Mouse (Mus musculus) embryonic facial prominence, embryonic 15.5 days (tissue): ENCODE results near the gene Prkci. TPM values are rescaled to one million over a fixed set of nuclear protein-coding genes. Genes with fewer than 3 reads are reported as not detected.

Source experiments
- ATAC-seq: fragments of 200-750 bp; cut with Nextera tagmentation; 2 replicates; pipeline ENCODE4 v1.8.0; 2017; ENCODE audit warnings: low read depth, moderate TSS enrichment; ENCODE audit not compliant: insufficient number of reproducible peaks, low FRiP score, low TSS enrichment
- H3K27ac ChIP-seq: fragments of 300-500 bp; sonication (generic); replicated peaks from 2 replicates; pipeline ENCODE4 v1.5.1; 2015; ENCODE audit warnings: mild to moderate bottlenecking, inconsistent platforms
- H3K27me3 ChIP-seq: fragments of 300-500 bp; sonication (generic); 2 replicates; pipeline ENCODE4 v1.6.1; 2015; ENCODE audit warnings: inconsistent platforms
- H3K36me3 ChIP-seq: fragments of 300-500 bp; sonication (generic); 2 replicates; pipeline ENCODE4 v1.6.1; 2015; ENCODE audit warnings: mild to moderate bottlenecking, inconsistent platforms
- H3K4me1 ChIP-seq: fragments of 300-500 bp; sonication (generic); 2 replicates; pipeline ENCODE4 v1.6.1; 2015; ENCODE audit warnings: inconsistent platforms
- H3K4me2 ChIP-seq: fragments of 300-500 bp; sonication (generic); replicated peaks from 2 replicates; pipeline ENCODE4 v1.6.1; 2015; ENCODE audit warnings: mild to moderate bottlenecking, inconsistent platforms
- H3K4me3 ChIP-seq: fragments of 300-500 bp; sonication (generic); replicated peaks from 2 replicates; pipeline ENCODE4 v1.5.1; 2015; ENCODE audit warnings: mild to moderate bottlenecking, inconsistent platforms
- H3K9ac ChIP-seq: fragments of 300-500 bp; sonication (generic); 2 replicates; pipeline ENCODE4 v1.6.1; 2015; ENCODE audit warnings: inconsistent platforms
- H3K9me3 ChIP-seq: fragments of 300-500 bp; sonication (generic); replicated peaks from 2 replicates; pipeline ENCODE4 v1.6.1; 2016; ENCODE audit warnings: inconsistent platforms
- WGBS: fragments of 180-500 bp; shearing (Covaris S2); methylation state at CpG from one replicate; pipeline ENCODE4 v1.1.7; 2015; 5-methylcytosine and 5-hydroxymethylcytosine counted together
- polyA plus RNA-seq: library from polyadenylated mRNA; unstranded; fragments of >200 nt; fragmentation: Nextera tagmentation; extraction: Ambion mirVana; gene quantifications from 2 replicates; pipeline ENCODE4 v1.2.1, GENCODE M21; 2015

The Prkci gene
- 35.4 and 35.8 TPM in 2 replicates for polyA plus RNA-seq

DNA sequence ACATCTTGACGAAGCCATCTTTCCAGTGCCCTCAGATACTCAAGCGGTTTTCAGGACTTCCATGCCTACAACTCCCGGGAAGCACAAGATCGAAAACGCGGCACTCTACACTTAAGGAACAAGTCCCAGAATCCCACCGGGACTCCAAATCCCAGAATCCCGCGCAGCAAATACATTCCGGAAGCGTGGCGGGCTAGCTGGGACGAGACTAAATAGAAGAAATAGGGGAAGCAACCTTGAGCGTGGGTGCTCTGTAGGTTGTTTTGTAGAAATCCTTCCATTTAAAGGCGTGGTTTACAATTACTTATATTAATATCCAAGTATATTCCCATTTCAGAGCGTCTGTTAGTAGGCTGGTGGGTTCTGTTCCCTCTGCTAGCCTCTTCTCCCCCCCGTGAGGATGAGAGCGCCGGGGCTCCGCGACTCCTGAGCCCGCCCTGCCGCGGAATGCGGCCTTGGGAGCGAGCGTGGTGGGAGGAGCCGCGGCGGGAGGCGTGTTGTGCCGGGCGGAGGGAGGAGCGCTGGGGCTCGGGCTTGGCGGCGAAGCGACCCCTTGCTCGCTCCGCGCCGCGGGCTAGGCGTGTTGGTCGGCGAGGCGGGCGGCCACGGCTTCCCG is at the start of gene Prkci:
Gene Prkci, plus strand, starts transcription at position 465 of the 616 bp plus-strand sequence.
- peak; percentile 96 for ATAC-seq
- H3K4me3 ChIP-seq: peak within 1 kb of the TSS; percentile 85
- no peaks in the 10 kb centered on the region for H3K27me3 ChIP-seq
- peak within 1 kb of the TSS; percentile 76 for H3K9ac ChIP-seq
- peaks cover 31% of the 10 kb centered on the region for H3K4me1 ChIP-seq
- no peaks in the 10 kb centered on the region for H3K9me3 ChIP-seq
- no peaks in the 10 kb centered on the region for H3K36me3 ChIP-seq
- WGBS: under 1% methylated on average over 50 of the region's 50 CpGs
- H3K4me2 ChIP-seq: peak within 1 kb of the TSS; percentile 53
- peak within 1 kb of the TSS; percentile 85 for H3K27ac ChIP-seq

DNA sequence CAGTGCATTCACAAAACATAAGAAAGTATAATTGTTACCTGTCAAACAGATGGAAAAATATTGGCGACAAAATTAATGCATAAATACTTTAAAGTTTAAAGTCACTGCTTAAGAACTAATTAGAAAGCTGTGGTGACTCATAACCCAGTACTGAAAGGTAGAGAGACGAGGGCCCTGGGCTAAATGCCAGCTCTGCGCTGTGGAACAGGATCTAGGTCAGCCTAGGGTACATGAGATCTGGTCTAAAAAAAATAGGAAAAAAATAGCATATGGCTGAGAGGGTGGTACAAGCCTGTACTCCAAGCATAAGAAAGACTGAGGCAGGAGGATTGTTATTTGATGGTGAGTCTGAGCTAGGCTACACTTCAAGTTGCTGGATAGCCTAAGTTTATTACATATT is 43.9 kb upstream of the Prkci start:
- Histone ChIP-seq H3K4me2 (no peak overlapping the region), H3K36me3 (peaks cover 54% of the 10 kb centered on the region)

DNA sequence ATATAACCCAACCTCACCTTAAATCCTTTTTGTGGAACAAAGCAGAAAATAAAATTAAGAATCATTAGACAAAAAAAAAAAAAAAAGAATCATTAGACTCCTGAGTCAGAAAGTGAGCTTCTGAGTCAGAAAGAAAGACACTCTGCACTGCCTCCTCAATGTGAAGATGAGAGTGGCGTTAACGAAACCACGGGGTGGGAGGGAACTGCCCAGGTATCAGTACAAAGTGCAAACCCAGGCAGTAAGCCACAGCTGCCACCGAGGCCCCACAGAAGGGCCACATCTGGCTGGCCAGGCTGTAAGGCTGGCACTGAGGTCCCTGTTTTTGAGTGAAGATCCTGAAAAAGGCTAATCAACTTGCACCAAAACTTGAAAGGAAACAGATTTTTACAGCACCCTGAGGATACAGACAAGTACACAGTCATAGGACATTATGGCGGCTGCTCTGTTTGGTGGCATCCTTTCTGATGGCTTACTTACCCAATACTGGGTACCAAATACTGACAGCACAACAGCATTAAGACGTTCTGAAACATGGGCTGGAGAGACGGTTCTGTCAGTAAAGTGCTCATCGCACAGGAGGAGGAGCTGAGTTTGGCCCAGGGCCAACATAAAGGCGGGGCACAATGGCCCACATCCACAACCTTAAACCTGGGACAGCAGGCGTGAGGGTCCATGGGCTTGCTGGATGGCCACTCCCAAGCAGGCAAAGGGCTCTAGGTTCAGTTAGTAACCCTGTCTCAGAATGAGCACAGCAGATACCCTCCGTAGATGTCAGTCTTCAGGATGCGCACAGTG is 43.1 kb upstream of the Prkci start:
- no peaks in the 10 kb centered on the region for H3K9me3 ChIP-seq
- WGBS: 85% methylated on average over 12 of the region's 12 CpGs
- H3K4me3 ChIP-seq: no peak overlapping the region
- H3K36me3 ChIP-seq: peaks cover 52% of the 10 kb centered on the region
- no peaks in the 10 kb centered on the region for H3K27me3 ChIP-seq
- no peaks in the 10 kb centered on the region for H3K4me1 ChIP-seq
- no peak overlapping the region for H3K4me2 ChIP-seq
- ATAC-seq: no peak
- no peak overlapping the region for H3K9ac ChIP-seq
- no peak overlapping the region for H3K27ac ChIP-seq

More for the DNA sequence above, 43.9 kb upstream of the Prkci start:
- 67% methylated on average over 3 of the region's 3 CpGs for WGBS
- Histone ChIP-seq H3K4me3 (no peak overlapping the region), H3K9me3 (no peaks in the 10 kb centered on the region), H3K9ac (no peak overlapping the region), H3K27me3 (no peaks in the 10 kb centered on the region), H3K27ac (no peak overlapping the region), H3K4me1 (no peaks in the 10 kb centered on the region)
- no peak for ATAC-seq

DNA sequence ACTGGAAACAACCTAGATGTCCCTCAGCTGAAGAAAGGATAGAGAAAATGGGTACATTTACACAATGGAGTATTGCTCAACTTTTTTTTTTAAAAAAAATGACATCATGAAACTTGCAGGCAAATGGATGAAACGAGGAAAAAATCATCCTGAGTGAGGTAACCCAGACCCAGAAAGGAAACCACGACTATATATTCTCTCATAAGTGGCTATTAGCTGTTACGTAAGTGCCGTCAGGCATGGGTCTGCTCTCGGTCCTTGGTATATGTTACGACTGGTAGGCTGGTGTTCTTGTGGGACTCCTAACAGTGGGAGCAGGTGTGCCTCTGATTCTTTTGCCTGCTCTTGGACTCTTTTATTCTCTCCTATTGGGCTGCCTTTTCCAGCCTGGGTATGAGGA is 39.2 kb upstream of the Prkci start:
- Histone ChIP-seq H3K27me3 (no peaks in the 10 kb centered on the region), H3K4me2 (no peak overlapping the region), H3K9me3 (no peaks in the 10 kb centered on the region), H3K36me3 (peaks cover 65% of the 10 kb centered on the region), H3K4me1 (0 out of 2 replicates have a peak, but pooled peaks cover 8% of the 10 kb centered on the region), H3K9ac (no peak overlapping the region), H3K4me3 (no peak overlapping the region), H3K27ac (no peak overlapping the region)
- no peak for ATAC-seq
- WGBS: 91% methylated on average over 6 of the region's 6 CpGs

DNA sequence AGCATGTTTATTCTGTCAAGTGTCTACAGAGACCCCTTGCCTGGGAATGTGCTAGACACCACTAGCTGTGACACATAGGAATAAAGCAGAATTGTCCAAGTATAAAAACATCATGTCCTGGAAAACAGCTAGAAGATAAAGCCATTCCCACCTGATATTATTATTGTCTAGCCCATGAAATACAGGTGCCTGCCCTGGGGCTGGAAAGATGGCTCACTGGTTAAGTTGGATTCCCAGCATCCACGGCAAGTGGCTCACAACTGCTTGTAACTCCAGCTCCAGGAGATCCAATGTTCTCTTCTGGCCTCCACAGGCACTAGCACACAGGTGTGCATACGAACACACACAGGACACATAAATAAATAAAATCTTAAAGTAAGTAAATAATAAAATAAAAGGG is 36.8 kb upstream of the Prkci start:
- no peak overlapping the region for H3K9ac ChIP-seq
- H3K4me1 ChIP-seq: 0 out of 2 replicates have a peak, but pooled peaks cover 8% of the 10 kb centered on the region
- H3K4me2 ChIP-seq: no peak overlapping the region
- peaks cover 68% of the 10 kb centered on the region for H3K36me3 ChIP-seq
- H3K9me3 ChIP-seq: no peaks in the 10 kb centered on the region
- 78% methylated on average over 2 of the region's 2 CpGs for WGBS
- no peak overlapping the region for H3K27ac ChIP-seq
- no peak for ATAC-seq
- H3K27me3 ChIP-seq: no peaks in the 10 kb centered on the region
- no peak overlapping the region for H3K4me3 ChIP-seq

DNA sequence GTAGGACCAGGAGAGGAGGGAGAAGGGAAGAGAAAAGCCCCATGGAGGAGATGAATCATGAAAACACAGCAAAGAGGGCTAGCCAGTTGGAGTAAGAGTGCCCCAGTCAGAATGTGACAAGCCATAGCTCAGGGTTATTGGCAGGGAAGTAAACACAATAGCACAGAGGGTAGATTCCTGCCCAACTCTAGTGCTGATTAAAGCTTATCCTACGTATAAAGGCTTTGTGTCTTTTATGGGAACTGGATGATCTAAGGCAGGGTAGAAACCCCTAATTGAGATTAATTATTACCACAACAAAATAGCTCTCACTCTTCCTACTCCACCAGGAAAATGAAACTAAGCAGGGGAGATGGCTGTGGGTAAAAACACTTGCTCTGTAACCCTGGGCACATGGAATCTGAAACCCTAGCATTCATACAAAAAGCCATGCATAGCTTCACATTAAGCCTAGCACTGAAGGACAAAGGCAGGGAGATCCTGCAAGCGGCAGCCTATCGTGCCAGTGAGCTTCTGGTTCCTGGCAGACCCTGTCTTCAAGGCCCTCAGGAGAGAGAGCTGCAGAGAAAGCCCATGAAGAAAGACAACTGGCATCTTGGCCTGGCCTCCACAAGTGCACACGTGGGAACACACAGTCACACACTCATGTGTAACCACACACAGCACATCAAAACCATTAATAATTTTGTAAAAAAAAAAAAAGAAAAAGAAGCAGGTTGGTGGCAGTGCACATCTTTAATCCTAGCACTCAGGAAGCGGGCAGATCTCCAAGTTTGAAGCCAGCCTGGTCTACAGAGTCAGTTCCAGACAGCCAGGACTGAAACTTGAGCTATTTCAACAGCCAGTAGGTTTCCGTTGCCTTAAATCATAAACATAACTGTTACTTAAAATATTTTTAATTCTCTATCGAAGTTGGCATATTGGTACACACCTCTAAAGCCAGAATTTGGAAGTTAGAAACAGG is 35.4 kb upstream of the Prkci start:
- H3K27me3 ChIP-seq: no peaks in the 10 kb centered on the region
- no peak; the same call in 1 of the 2 replicates for ATAC-seq
- 45% methylated on average over 7 of the region's 7 CpGs for WGBS

DNA sequence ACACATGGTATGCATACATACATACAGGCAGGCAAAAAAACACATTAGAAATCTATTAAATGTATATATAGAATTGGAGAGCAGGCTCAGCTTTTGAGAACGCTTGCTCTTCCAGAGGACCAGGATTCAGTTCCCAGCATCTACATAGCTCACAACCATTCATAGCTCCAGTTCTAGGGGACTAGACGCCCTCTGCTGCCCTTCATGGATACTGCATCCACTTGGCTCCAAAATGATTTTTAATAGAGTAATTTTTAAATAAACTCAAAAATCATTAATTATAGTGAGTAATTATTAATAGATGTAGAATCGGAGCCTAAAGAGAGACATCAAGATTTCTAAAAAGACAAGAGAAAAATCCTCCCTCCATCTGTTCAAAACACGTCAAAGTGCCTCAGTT is 32.4 kb upstream of the Prkci start:
- H3K4me1 ChIP-seq: peaks cover 12% of the 10 kb centered on the region; the same call in 1 of the 2 replicates
- 96% methylated on average over 4 of the region's 4 CpGs for WGBS
- H3K9me3 ChIP-seq: no peaks in the 10 kb centered on the region
- ATAC-seq: no peak
- no peak overlapping the region for H3K9ac ChIP-seq
- no peak overlapping the region for H3K4me2 ChIP-seq
- H3K36me3 ChIP-seq: peaks cover 54% of the 10 kb centered on the region
- no peak overlapping the region for H3K4me3 ChIP-seq
- no peak overlapping the region for H3K27ac ChIP-seq
- no peaks in the 10 kb centered on the region for H3K27me3 ChIP-seq

More for the DNA sequence above, 35.4 kb upstream of the Prkci start:
- peaks cover 69% of the 10 kb centered on the region for H3K36me3 ChIP-seq
- no peak overlapping the region for H3K4me2 ChIP-seq
- H3K4me3 ChIP-seq: no peak overlapping the region
- 0 out of 2 replicates have a peak, but pooled peaks cover 8% of the 10 kb centered on the region for H3K4me1 ChIP-seq
- no peak overlapping the region for H3K9ac ChIP-seq
- 0 out of 2 replicates have a peak overlapping the region, but pooled peaks have one; percentile 44 for H3K27ac ChIP-seq
- no peaks in the 10 kb centered on the region for H3K9me3 ChIP-seq

DNA sequence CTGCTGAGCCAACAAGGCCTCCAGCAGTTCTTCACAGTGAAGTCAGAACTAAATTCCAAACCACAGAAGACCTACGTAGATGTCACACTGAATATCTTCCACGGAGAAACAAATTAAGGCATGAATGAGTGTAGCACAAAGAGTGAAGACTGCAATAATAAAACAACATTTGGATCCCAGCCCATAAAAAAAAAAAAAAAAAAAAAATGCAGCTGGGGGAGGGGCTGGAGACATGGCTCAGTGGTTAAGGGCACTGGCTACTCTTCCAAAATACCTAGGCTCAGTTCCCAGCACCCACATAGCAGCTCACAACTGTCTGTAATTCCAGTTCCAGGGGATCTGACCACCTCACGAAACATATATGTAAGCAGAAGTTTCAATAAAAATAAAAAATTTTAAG is 31.3 kb upstream of the Prkci start:
- no peak for ATAC-seq
- no peaks in the 10 kb centered on the region for H3K9me3 ChIP-seq
- H3K27ac ChIP-seq: no peak overlapping the region
- peaks cover 44% of the 10 kb centered on the region for H3K36me3 ChIP-seq
- no peaks in the 10 kb centered on the region for H3K27me3 ChIP-seq
- peaks cover 14% of the 10 kb centered on the region; the same call in 1 of the 2 replicates for H3K4me1 ChIP-seq
- no peak overlapping the region for H3K4me2 ChIP-seq
- no peak overlapping the region for H3K9ac ChIP-seq
- H3K4me3 ChIP-seq: no peak overlapping the region
- WGBS: 87% methylated on average over 3 of the region's 3 CpGs

DNA sequence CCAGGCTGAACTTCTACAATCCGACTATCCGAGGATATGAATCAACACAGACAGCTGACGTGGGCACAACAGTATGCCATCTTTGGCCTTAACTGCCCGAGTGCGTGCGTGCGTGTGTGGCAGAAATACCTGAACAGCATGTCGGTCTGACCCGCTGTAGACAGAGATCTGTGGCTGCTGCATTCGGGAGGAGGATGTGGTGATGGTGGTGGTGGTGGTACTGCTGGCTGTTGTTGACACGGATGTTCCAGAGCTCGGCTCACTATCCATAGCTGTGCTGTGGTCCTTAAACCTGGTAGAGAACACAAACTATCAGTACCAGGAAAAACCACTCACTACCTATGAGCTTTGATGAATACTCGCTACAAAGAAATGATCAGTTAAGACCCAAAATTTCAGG is 29.9 kb upstream of the Prkci start:
- Histone ChIP-seq H3K9ac (no peak overlapping the region), H3K9me3 (no peaks in the 10 kb centered on the region), H3K4me2 (no peak overlapping the region), H3K27ac (no peak overlapping the region), H3K4me1 (peaks cover 12% of the 10 kb centered on the region; the same call in 1 of the 2 replicates), H3K36me3 (peaks cover 33% of the 10 kb centered on the region), H3K27me3 (no peaks in the 10 kb centered on the region), H3K4me3 (no peak overlapping the region)
- WGBS: 90% methylated on average over 13 of the region's 13 CpGs
- ATAC-seq: no peak

DNA sequence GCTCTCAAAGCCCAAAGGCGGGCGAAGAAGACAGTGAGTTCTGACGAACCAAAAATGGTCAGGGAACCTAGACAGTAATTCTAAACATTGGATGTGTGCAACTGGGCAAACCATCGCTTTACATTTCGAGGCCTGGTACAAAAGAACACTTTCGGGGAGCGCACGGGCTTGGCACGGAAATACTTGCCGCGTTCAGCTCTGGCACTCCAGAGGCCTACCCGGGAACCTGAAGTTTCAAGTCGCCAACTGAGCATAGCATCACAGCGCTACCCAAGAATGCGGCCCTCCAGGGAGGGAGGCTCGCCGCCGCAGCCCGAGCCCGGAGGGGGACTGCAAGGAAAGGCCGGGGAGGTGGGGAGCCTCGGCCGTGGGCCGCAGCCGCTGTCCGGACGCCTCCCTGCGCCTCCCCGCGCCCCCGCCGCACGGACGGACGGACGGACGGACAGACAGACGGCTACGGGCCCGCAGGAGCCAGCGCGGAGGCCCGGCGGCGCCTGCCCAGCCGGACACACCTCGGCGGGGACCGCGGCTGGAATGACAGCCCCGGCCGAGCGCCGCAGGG is 26.9 kb upstream of the Prkci start:
- no peaks in the 10 kb centered on the region for H3K27me3 ChIP-seq
- H3K4me1 ChIP-seq: peaks cover 12% of the 10 kb centered on the region; the same call in 1 of the 2 replicates
- H3K4me2 ChIP-seq: peak overlapping the region; percentile 61
- peak overlapping the region; percentile 99 for H3K4me3 ChIP-seq
- WGBS: under 1% methylated on average over 54 of the region's 54 CpGs
- ATAC-seq: peak; percentile 68
- H3K36me3 ChIP-seq: peaks cover 19% of the 10 kb centered on the region
- H3K9ac ChIP-seq: peak overlapping the region; percentile 93
- H3K9me3 ChIP-seq: no peaks in the 10 kb centered on the region
- peak overlapping the region; percentile 90 for H3K27ac ChIP-seq
